Mouse (Mus musculus): Measurements from ENCODE around the gene Cfb.

- TF ChIP-seq CTCF (IDR thresholded peaks at IDR 0.05; ENCODE audit: insufficient read depth, low read length) (no peak), POLR2A (IDR thresholded peaks at IDR 0.05; ENCODE audit: borderline replicate concordance, extremely low read depth, low read depth, low read length) (no peak)
Observed at GRCm38 (mm10) chr17:34847192-34847591, 15.1 kb downstream of the Cfb start.

Measured in lung, adult 2 months (tissue).